Mouse (Mus musculus) forebrain, postnatal 0 days (tissue): ENCODE results near the gene Cyb5d2. TPM values are rescaled to one million over a fixed set of nuclear protein-coding genes. Genes with fewer than 3 reads are reported as not detected.

ENCODE experiments used
- ATAC-seq: fragments of 200-750 bp; cut with Nextera tagmentation; 2 replicates; pipeline ENCODE4 v1.8.0; 2017; ENCODE audit warnings: mild to moderate bottlenecking, moderate library complexity
- DNase-seq: peaks from one replicate; pipeline ENCODE4 v3.0.0-alpha.2; 2015
- H3K27ac ChIP-seq: fragments of 300-500 bp; sonication (generic); 2 replicates; pipeline ENCODE4 v1.5.1; 2014; ENCODE audit warnings: low read depth, mild to moderate bottlenecking, antibody characterized with exemption, low read length, moderate library complexity, mixed read lengths
- H3K27me3 ChIP-seq: fragments of 300-500 bp; sonication (generic); 2 replicates; pipeline ENCODE4 v1.6.1; 2014; ENCODE audit warnings: mild to moderate bottlenecking, low read length, mixed read lengths; ENCODE audit not compliant: insufficient read depth
- H3K36me3 ChIP-seq: fragments of 300-500 bp; sonication (generic); 2 replicates; pipeline ENCODE4 v1.6.1; 2014; ENCODE audit warnings: mild to moderate bottlenecking, moderate library complexity; ENCODE audit not compliant: insufficient read depth
- H3K4me1 ChIP-seq: fragments of 300-500 bp; sonication (generic); 2 replicates; pipeline ENCODE4 v1.6.1; 2014; ENCODE audit warnings: antibody characterized with exemption; ENCODE audit not compliant: insufficient read depth
- H3K4me2 ChIP-seq: fragments of 300-500 bp; sonication (generic); 2 replicates; pipeline ENCODE4 v1.6.1; 2014; ENCODE audit warnings: low read depth, mild to moderate bottlenecking, moderate library complexity
- H3K4me3 ChIP-seq: fragments of 300-500 bp; sonication (generic); 2 replicates; pipeline ENCODE4 v1.5.1; 2014; ENCODE audit warnings: low read depth, low read length, mixed read lengths
- H3K9ac ChIP-seq: fragments of 300-500 bp; sonication (generic); 2 replicates; pipeline ENCODE4 v1.6.1; 2014; ENCODE audit warnings: mild to moderate bottlenecking
- H3K9me3 ChIP-seq: fragments of 300-500 bp; sonication (generic); 2 replicates; pipeline ENCODE4 v1.6.1; 2016; ENCODE audit warnings: low read length
- CTCF ChIP-seq: sonication (generic); IDR thresholded peaks from 2 replicates; pipeline ENCODE4 v1.5.1; 2016; ENCODE audit warnings: antibody characterized with exemption, control low read depth, low read depth
- WGBS: fragments of 180-500 bp; shearing (Covaris S2); extraction: QIAGEN DNeasy Blood & Tissue Kit; methylation state at CpG from one replicate; pipeline ENCODE4 v1.1.7; 2014; 5-methylcytosine and 5-hydroxymethylcytosine counted together
- polyA plus RNA-seq: library from polyadenylated mRNA; unstranded; fragments of >200 nt; fragmentation: Nextera tagmentation; extraction: Ambion mirVana; gene quantifications from 2 replicates; pipeline ENCODE4 v1.2.1, GENCODE M21; 2015
- total RNA-seq: library from RNA; depleted of rRNA; stranded (reverse); fragments of >200 nt; gene quantifications from 2 replicates; pipeline ENCODE4 v1.2.3, GENCODE M21; 2014

Cyb5d2 gene
- total and polyA plus RNA-seq, 2 experiments from 2014 or later, result 7.8 to 8.4 TPM

DNA sequence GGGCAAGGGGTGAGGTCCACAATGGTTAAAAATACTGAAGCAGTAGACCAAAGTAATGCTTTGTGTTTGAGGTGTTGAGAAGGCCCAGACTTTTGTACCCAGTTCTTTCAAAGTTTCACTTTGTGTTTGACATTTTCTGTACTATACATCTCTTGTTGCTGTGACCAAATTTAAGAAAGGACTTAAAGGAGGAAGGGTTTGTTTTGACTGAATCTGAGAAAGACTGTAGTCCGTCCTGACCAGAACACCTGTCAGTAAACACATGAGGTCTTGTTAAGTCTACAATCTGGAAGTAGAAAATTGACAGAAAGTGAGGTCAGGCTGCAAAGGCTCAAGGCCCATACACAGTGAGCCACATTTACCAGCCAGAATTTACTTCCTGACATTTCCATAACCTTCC, 20.9 kb upstream of the Cyb5d2 start:
- Histone ChIP-seq H3K36me3 (peaks cover 32% of the 10 kb centered on the region), H3K9ac (no peak overlapping the region), H3K4me2 (no peak overlapping the region), H3K4me3 (no peak overlapping the region), H3K9me3 (no peaks in the 10 kb centered on the region), H3K27ac (no peak overlapping the region), H3K4me1 (no peaks in the 10 kb centered on the region), H3K27me3 (no peaks in the 10 kb centered on the region)
- DNase-seq (no peak), ATAC-seq (no peak)
- no peak for TF ChIP-seq CTCF
- WGBS, result 73% methylated on average over 1 of the region's 1 CpGs

DNA sequence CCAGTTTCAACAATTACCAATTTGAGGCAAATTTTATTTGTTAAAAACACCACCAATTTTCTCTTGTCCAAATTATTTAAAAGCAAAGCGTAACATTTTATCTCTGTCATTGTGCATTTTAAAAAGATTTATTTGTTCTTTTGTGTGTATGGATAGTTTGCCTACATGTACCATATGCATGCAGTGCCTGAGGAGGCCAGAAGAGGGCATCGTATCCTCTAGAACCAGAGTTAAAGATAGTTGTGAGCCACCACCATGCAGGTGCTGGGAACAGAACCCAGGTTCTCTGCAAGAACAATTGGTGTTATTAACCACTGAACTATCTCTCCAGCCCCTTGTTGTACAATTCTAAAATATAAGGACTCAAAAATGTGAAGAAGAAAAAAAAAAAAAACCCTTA, 18.2 kb upstream of the Cyb5d2 start:
- H3K27ac ChIP-seq, result no peak overlapping the region
- ATAC-seq (no peak), DNase-seq (no peak)
- no peaks in the 10 kb centered on the region for H3K9me3 ChIP-seq
- H3K9ac ChIP-seq, result no peak overlapping the region
- no peak overlapping the region for H3K4me3 ChIP-seq
- peaks cover 10% of the 10 kb centered on the region for H3K36me3 ChIP-seq
- TF ChIP-seq CTCF, result no peak
- H3K27me3 ChIP-seq, result no peaks in the 10 kb centered on the region
- 78% methylated on average over 2 of the region's 2 CpGs for WGBS
- no peak overlapping the region for H3K4me2 ChIP-seq
- H3K4me1 ChIP-seq, result no peaks in the 10 kb centered on the region

DNA sequence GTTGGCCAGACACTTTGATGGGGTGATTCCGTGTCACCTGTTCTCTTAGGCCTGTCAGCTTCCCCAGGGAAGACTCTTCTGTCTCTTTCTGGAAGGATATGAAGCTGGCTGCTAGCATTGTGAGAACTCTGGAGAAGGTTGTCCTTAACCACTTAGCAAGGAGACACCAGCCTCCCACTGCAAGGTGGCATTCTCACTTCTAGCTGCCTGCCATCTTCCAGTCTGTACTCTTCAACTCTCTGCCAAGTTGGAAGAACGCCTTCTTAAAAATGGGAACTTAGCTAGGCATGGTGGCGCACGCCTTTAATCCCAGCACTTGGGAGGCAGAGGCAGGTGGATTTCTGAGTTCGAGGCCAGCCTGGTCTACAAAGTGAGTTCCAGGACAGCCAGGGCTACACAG, 17.7 kb upstream of the Cyb5d2 start:
- WGBS, result 84% methylated on average over 5 of the region's 5 CpGs
- DNase-seq (no peak), ATAC-seq (no peak)
- Histone ChIP-seq H3K27me3 (no peaks in the 10 kb centered on the region), H3K36me3 (peaks cover 5% of the 10 kb centered on the region; the same call in 1 of the 2 replicates), H3K4me1 (no peaks in the 10 kb centered on the region), H3K27ac (no peak overlapping the region), H3K9ac (no peak overlapping the region), H3K9me3 (no peaks in the 10 kb centered on the region), H3K4me2 (no peak overlapping the region), H3K4me3 (no peak overlapping the region)
- TF ChIP-seq CTCF, result no peak

DNA sequence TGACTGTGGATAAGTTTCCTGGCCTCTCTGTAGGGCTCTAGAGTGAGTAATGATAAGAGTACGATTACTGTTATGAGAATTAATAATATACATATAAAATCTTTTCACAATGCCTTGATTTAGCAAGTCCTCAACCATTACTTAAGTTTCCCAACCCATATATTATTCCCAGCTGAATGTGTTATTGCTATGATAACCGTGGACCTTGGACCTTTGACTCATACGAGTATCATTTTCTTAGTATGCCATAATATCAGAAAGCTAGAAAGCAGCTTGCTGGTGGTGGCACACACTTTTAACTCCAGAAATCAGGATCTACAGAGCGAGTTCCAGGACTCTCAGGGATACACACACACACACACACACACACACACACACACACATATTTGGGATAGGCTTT, 12.1 kb upstream of the Cyb5d2 start:
- Histone ChIP-seq H3K4me2 (no peak overlapping the region), H3K9me3 (no peaks in the 10 kb centered on the region), H3K27me3 (no peaks in the 10 kb centered on the region), H3K9ac (no peak overlapping the region), H3K4me1 (no peaks in the 10 kb centered on the region), H3K27ac (no peak overlapping the region), H3K36me3 (no peaks in the 10 kb centered on the region), H3K4me3 (no peak overlapping the region)
- no peak for DNase-seq
- WGBS, result 92% methylated on average over 4 of the region's 4 CpGs
- no peak for TF ChIP-seq CTCF
- no peak for ATAC-seq

DNA sequence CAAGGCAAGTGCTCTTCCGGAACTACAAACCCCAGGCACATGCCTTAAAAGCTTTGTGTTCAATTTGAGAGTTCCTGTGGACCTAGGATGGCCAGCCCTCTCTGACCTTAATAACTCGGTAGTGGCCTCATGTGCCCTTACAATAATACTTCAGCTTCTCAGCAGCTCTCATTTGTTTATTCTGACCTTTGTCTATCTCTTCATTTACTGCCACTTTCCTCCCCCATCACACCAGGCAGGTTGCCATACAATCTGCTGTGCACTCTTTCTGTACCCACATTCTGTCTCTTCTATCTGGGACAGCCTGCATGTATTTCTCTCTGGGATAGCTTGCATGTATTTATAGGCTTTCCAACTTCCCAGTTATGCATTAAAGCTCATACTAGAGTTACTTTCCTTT, 10.6 kb upstream of the Cyb5d2 start:
- ATAC-seq (no peak), DNase-seq (peak; percentile 31)
- no peak overlapping the region for H3K9ac ChIP-seq
- H3K4me2 ChIP-seq, result no peak overlapping the region
- H3K27ac ChIP-seq, result no peak overlapping the region
- TF ChIP-seq CTCF, result no peak
- no peaks in the 10 kb centered on the region for H3K9me3 ChIP-seq
- no peak overlapping the region for H3K4me3 ChIP-seq
- H3K36me3 ChIP-seq, result no peaks in the 10 kb centered on the region
- no peaks in the 10 kb centered on the region for H3K27me3 ChIP-seq
- no peaks in the 10 kb centered on the region for H3K4me1 ChIP-seq
- 74% methylated on average over 2 of the region's 2 CpGs for WGBS

DNA sequence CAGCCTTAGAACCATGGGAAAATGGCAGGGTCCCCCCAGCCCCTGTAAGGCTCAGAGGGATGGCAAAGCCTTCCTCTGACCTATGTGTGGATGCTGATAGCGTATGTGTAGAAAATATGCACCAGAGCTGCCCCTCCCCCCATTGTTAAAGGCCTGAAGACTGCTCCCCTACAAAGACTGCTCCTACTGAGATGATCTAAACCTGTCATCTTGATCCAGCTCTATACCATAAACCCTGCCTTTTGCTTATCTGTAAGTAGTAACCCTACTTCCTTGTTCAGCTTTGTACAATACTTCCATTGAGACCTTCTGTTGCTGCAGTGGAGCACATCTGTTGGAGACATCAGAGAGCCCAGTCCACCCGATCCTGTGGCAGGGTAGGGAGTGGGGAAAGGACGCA, 9.3 kb upstream of the Cyb5d2 start:
- Histone ChIP-seq H3K9ac (no peak overlapping the region), H3K4me2 (no peak overlapping the region), H3K27ac (no peak overlapping the region), H3K4me3 (no peak overlapping the region), H3K27me3 (no peaks in the 10 kb centered on the region), H3K36me3 (no peaks in the 10 kb centered on the region), H3K4me1 (no peaks in the 10 kb centered on the region), H3K9me3 (no peaks in the 10 kb centered on the region)
- DNase-seq (no peak), ATAC-seq (no peak)
- 93% methylated on average over 3 of the region's 3 CpGs for WGBS
- TF ChIP-seq CTCF, result no peak

DNA sequence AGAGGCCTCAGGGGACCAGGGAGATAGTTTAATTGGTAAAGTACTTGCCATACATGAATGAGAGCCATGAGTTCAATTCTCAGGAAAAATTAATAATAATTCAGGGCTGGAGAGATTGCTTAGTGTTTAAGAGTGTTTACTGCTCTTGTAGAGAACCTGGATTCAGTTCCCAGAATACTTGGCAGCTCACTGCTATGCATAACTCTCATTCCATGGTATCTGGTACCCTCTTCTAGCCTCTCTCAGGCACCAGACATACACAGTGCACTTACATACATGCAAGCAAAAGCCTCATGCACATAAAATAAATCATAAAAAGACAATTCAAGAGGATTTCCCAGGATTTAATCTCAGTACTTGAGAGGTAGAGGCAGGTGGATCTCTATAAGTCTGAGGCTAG, 8.6 kb upstream of the Cyb5d2 start:
- H3K9ac ChIP-seq, result no peak overlapping the region
- no peak for TF ChIP-seq CTCF
- H3K36me3 ChIP-seq, result no peaks in the 10 kb centered on the region
- no peak for DNase-seq
- H3K27ac ChIP-seq, result no peak overlapping the region
- H3K9me3 ChIP-seq, result no peaks in the 10 kb centered on the region
- ATAC-seq, result no peak
- no peak overlapping the region for H3K4me3 ChIP-seq
- no peak overlapping the region for H3K4me2 ChIP-seq
- no peaks in the 10 kb centered on the region for H3K4me1 ChIP-seq
- H3K27me3 ChIP-seq, result no peaks in the 10 kb centered on the region

DNA sequence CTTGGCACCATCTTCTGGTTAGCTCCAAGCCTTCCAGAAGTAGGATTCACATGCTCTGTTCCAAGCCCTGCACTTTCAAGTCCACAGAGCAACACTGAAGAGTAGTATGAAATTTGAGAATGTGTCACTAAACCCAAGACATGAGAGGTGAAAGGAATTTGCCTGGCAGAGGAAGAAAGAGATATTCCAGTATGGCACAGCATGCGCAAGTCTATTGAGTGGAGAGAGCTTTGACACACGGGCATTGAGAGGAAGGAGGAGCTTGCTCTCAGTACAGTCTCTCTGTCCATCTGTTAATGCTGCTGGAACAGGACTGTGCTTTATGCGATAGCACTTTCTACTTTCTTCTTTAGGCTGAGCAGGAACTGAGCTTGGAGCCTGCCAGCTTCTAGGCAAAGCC, 7.1 kb upstream of the Cyb5d2 start:
- DNase-seq (no peak), ATAC-seq (no peak)
- H3K36me3 ChIP-seq, result no peaks in the 10 kb centered on the region
- no peak overlapping the region for H3K27ac ChIP-seq
- no peak overlapping the region for H3K4me2 ChIP-seq
- WGBS, result 75% methylated on average over 3 of the region's 3 CpGs
- H3K4me1 ChIP-seq, result no peaks in the 10 kb centered on the region; the same call in 1 of the 2 replicates
- H3K4me3 ChIP-seq, result no peak overlapping the region
- H3K27me3 ChIP-seq, result no peaks in the 10 kb centered on the region
- H3K9me3 ChIP-seq, result no peaks in the 10 kb centered on the region
- TF ChIP-seq CTCF, result no peak
- no peak overlapping the region for H3K9ac ChIP-seq
